Mouse (Mus musculus) bone marrow, adult 2 months (tissue): Measurements from ENCODE around the gene Psmb9. TPM values are rescaled to one million over a fixed set of nuclear protein-coding genes. Genes with fewer than 3 reads are reported as not detected.

ENCODE experiments used
- H3K27ac ChIP-seq: fragments of 200-500 bp; 2 replicates; pipeline ENCODE4 v1.5.1; 2012; ENCODE audit warnings: low read depth, mild to moderate bottlenecking, control low read depth, inconsistent platforms, low read length; ENCODE audit not compliant: control insufficient read depth, poor library complexity, insufficient read depth
- H3K4me1 ChIP-seq: fragments of 200-500 bp; 2 replicates; pipeline ENCODE4 v1.6.1; 2011; ENCODE audit warnings: low read length; ENCODE audit not compliant: control insufficient read depth, insufficient read depth
- H3K4me3 ChIP-seq: fragments of 200-500 bp; replicated peaks from 2 replicates; pipeline ENCODE3; 2011; ENCODE audit warnings: mild to moderate bottlenecking, low read depth, low read length, control low read depth; ENCODE audit not compliant: control insufficient read depth
- CTCF ChIP-seq: fragments of 200-500 bp; IDR thresholded peaks from 2 replicates; pipeline ENCODE4 v1.5.1; 2011; ENCODE audit warnings: low read length, control low read depth; ENCODE audit not compliant: control insufficient read depth, insufficient read depth
- POLR2A ChIP-seq: fragments of 200-500 bp; IDR thresholded peaks from 2 replicates; pipeline ENCODE4 v1.6.1; 2011; ENCODE audit warnings: low read depth, mild to moderate bottlenecking, control low read depth, low read length, borderline replicate concordance; ENCODE audit not compliant: control insufficient read depth
- WGBS: fragments of 180-500 bp; shearing (Covaris S2); methylation state at CpG from one replicate; pipeline ENCODE4 v1.1.7; 2018; 5-methylcytosine and 5-hydroxymethylcytosine counted together
- polyA plus RNA-seq: library from polyadenylated mRNA; stranded (reverse); fragments of >200 nt; gene quantifications from 2 replicates; pipeline ENCODE4 v1.2.4, GENCODE M21; 2011; ENCODE audit warnings: low replicate concordance; ENCODE audit not compliant: missing spikeins, insufficient read depth, insufficient read length

Psmb9 gene
- polyA plus RNA-seq, 1 experiment, result 156 TPM

- TF ChIP-seq POLR2A, result no peak
- no peak for TF ChIP-seq CTCF
- Histone ChIP-seq H3K4me1 (peaks cover 12% of the 10 kb centered on the region), H3K27ac (peak overlapping the region; percentile 78), H3K4me3 (peak overlapping the region; percentile 50)
- WGBS, result 1% methylated on average over 5 of the region's 5 CpGs
Observed at GRCm38 (mm10) chr17:34143461-34143860, 44.1 kb downstream of the Psmb9 start.

DNA sequence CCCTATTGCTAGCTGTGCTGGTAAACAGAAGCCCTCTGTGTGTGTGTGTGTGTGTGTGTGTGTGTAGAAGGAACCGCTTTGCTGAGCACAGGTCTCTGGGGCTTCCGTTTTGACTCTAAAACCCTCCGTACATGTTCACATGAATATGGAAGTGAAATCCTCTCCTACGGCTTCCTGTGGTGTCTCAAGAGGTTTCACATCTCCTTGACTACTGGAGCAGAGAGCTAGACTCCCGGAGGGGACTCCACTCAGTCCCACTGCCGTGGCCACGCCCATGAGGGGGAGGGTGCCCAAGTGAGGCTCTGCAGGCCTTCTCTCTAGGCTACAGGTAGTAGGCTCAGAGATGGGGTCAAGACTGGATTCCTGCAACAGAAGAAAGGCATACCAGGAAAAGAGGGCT is 44.5 kb downstream of the Psmb9 start, which contains the start of gene H2-DMb2:
Gene H2-DMb2, plus strand, starts transcription at position 275 of the 400 bp plus-strand sequence.
- H3K4me1 ChIP-seq, result peaks cover 12% of the 10 kb centered on the region
- H3K27ac ChIP-seq, result peak within 1 kb of the TSS; percentile 78
- no peak for TF ChIP-seq CTCF
- no peak for TF ChIP-seq POLR2A
- 1% methylated on average over 7 of the region's 7 CpGs for WGBS
- peak within 1 kb of the TSS; percentile 50 for H3K4me3 ChIP-seq

DNA sequence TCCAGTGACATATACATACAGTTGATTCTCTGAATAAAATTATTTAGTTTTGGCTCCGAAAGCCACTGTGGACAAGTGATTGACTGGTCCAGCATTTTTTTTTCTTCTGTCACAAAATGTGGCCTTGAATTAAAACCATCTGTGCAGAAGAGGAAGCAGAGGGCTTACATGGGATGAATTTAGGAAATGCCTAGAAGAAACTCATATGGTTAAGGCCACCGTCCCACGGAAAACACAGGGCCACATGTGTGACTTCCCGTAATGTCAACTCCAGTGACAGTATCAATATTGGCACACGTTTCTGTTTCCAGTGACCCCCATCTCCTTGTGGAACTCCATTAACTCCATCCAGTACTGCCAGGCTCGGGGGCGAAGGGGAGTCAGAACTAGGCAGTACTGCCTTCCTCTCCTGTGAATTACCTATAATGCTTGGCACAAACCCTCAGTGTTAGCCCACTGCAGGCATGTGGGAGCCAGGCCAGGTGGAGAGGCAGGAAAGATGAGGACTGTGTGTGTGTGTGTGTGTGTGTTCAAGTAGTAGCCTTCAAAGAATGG is 45.0 kb downstream of the Psmb9 start:
- WGBS, result 17% methylated on average over 7 of the region's 7 CpGs
- no peak for TF ChIP-seq CTCF
- H3K4me3 ChIP-seq, result no peak overlapping the region
- peaks cover 11% of the 10 kb centered on the region for H3K4me1 ChIP-seq
- peak overlapping the region; percentile 78 for H3K27ac ChIP-seq

- peaks cover 11% of the 10 kb centered on the region for H3K4me1 ChIP-seq
- TF ChIP-seq POLR2A (no peak), CTCF (no peak)
- 25% methylated on average over 4 of the region's 4 CpGs for whole genome bisulfite sequencing
- no peak overlapping the region for H3K4me3 ChIP-seq
- H3K27ac ChIP-seq, result no peak overlapping the region
Observed at GRCm38 (mm10) chr17:34141448-34141847, 46.1 kb downstream of the Psmb9 start.

- H3K27ac ChIP-seq, result no peak overlapping the region
- H3K4me3 ChIP-seq, result no peak overlapping the region
- WGBS, result 64% methylated on average over 5 of the region's 5 CpGs
- no peak for TF ChIP-seq CTCF
- no peak for TF ChIP-seq POLR2A
- H3K4me1 ChIP-seq, result peaks cover 12% of the 10 kb centered on the region
Observed at GRCm38 (mm10) chr17:34140240-34140639, 47.3 kb downstream of the Psmb9 start.

GRCm38 (mm10) chr17:34139416-34139815 is 48.1 kb downstream of the Psmb9 start:
- TF ChIP-seq POLR2A, result no peak
- TF ChIP-seq CTCF, result no peak
- 78% methylated on average over 16 of the region's 16 CpGs for WGBS
- peaks cover 11% of the 10 kb centered on the region for H3K4me1 ChIP-seq
- no peak overlapping the region for H3K4me3 ChIP-seq
- H3K27ac ChIP-seq, result no peak overlapping the region

DNA sequence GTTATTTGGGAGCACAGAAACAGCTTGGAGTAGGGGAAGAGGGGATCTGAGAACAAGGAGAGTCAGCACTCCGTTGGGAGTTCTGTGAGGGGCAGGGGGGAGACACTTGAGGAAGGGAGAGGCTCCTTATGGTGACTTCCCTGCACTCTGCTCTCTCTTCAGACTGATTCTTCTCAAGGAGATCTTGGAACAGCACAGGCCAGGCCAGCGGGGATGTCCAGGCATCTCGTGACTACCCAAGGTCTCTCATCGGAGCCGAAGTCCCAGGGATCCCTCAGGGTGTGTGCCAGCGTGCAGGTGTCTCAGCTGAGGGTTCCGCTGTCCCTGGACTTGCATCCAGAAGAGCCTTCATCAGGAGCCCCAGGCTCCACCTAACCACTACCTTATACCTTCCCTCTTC is 48.9 kb downstream of the Psmb9 start:
- 95% methylated on average over 7 of the region's 7 CpGs for WGBS
- peaks cover 9% of the 10 kb centered on the region for H3K4me1 ChIP-seq
- TF ChIP-seq CTCF, result no peak
- TF ChIP-seq POLR2A, result no peak
- no peak overlapping the region for H3K27ac ChIP-seq
- H3K4me3 ChIP-seq, result no peak overlapping the region

DNA sequence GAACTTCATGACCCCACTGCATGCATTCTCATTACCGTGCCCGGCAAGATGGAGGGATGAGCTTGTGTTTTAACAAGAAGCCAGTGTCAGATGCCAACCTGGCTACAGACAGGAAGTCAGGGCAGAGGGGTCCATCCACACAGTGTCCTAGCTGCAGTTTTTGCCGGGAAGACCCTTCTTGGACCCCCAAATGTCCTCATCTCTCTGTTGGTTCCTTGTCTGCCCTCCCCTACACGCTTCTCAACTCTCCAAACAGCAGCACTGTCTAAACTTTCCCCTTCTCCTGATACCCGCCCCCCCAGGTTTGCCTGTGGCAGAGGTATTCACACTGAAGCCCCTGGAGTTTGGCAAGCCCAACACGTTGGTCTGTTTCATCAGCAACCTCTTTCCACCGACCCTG is 50.0 kb downstream of the Psmb9 start:
- WGBS, result 81% methylated on average over 7 of the region's 7 CpGs
- H3K27ac ChIP-seq, result no peak overlapping the region
- no peak overlapping the region for H3K4me3 ChIP-seq
- TF ChIP-seq CTCF (no peak), POLR2A (no peak)
- H3K4me1 ChIP-seq, result peaks cover 6% of the 10 kb centered on the region

GRCm38 (mm10) chr17:34135297-34136224 is 52.0 kb downstream of the Psmb9 start:
- Histone ChIP-seq H3K4me3 (peak overlapping the region; percentile 66), H3K27ac (peak overlapping the region; percentile 51), H3K4me1 (peaks cover 2% of the 10 kb centered on the region; the same call in 1 of the 2 replicates)
- WGBS, result 3% methylated on average over 31 of the region's 31 CpGs
- TF ChIP-seq POLR2A (peak; percentile 56; the same call in 1 of the 2 replicates), CTCF (peak; percentile 98)
